Mouse (Mus musculus): ENCODE data around the gene Lsm2.
"Not testable (repeated sequence)": the region's sequence is repeated elsewhere in the genome, so short reads cannot be mapped to it uniquely, and the experiment has no call there.

Gene Lsm2

GRCm38 (mm10) chr17:34984218-34984617 lies 2.6 kb downstream of the Lsm2 start:
- DNase-seq (ENCODE audit: low spot score in 2 of 2): no peak

GRCm38 (mm10) chr17:34994751-34995150 lies 13.1 kb downstream of the Lsm2 start:
- no peak for DNase-seq (ENCODE audit: low spot score in 2 of 2)

- not testable (repeated sequence) for DNase-seq (ENCODE audit: low spot score in 2 of 2)
Observed at GRCm38 (mm10) chr17:34995192-34995591, 13.5 kb downstream of the Lsm2 start.

- DNase-seq (ENCODE audit: low spot score in 2 of 2): not testable (repeated sequence)
Observed at GRCm38 (mm10) chr17:34995927-34996326, 14.3 kb downstream of the Lsm2 start.

GRCm38 (mm10) chr17:34996411-34997141 lies 14.9 kb downstream of the Lsm2 start:
- no peak for DNase-seq (ENCODE audit: low spot score in 2 of 2)

- no peak for DNase-seq (ENCODE audit: low spot score in 2 of 2)
Observed at GRCm38 (mm10) chr17:34997142-34997483, 15.5 kb downstream of the Lsm2 start.

- no peak for DNase-seq (ENCODE audit: low spot score in 2 of 2)
Observed at GRCm38 (mm10) chr17:34998526-34999430, 17.1 kb downstream of the Lsm2 start.

- DNase-seq (ENCODE audit: low spot score in 2 of 2): not testable (repeated sequence)
Observed at GRCm38 (mm10) chr17:34999871-35000716, 18.4 kb downstream of the Lsm2 start.

GRCm38 (mm10) chr17:35000717-35001451 lies 19.2 kb downstream of the Lsm2 start, which contains the start of gene Vars:
Gene Vars (plus strand): TSS chr17:35000987.
- DNase-seq (ENCODE audit: low spot score in 2 of 2): peak; percentile 72 to 80

- peak; percentile 48 to 51 for DNase-seq (ENCODE audit: low spot score in 2 of 2)
Observed at GRCm38 (mm10) chr17:35001452-35002152, 19.9 kb downstream of the Lsm2 start.

- DNase-seq (ENCODE audit: low spot score in 2 of 2): no peak
Observed at GRCm38 (mm10) chr17:35002153-35002865, 20.6 kb downstream of the Lsm2 start.

GRCm38 (mm10) chr17:35003022-35003838 lies 21.6 kb downstream of the Lsm2 start:
- DNase-seq (ENCODE audit: low spot score in 2 of 2): no peak

- no peak for DNase-seq (ENCODE audit: low spot score in 2 of 2)
Observed at GRCm38 (mm10) chr17:35004075-35004717, 22.5 kb downstream of the Lsm2 start.

- no peak for DNase-seq (ENCODE audit: low spot score in 2 of 2)
Observed at GRCm38 (mm10) chr17:35005158-35005557, 23.5 kb downstream of the Lsm2 start.

GRCm38 (mm10) chr17:35005902-35006301 lies 24.2 kb downstream of the Lsm2 start:
- DNase-seq (ENCODE audit: low spot score in 2 of 2): not testable (repeated sequence)

- no peak for DNase-seq (ENCODE audit: low spot score in 2 of 2)
Observed at GRCm38 (mm10) chr17:35007387-35007991, 25.8 kb downstream of the Lsm2 start.

- DNase-seq (ENCODE audit: low spot score in 2 of 2): no peak
Observed at GRCm38 (mm10) chr17:35009586-35009985, 27.9 kb downstream of the Lsm2 start.

- DNase-seq (ENCODE audit: low spot score in 2 of 2): no peak
Observed at GRCm38 (mm10) chr17:35011440-35011839, 29.8 kb downstream of the Lsm2 start.
